Mouse (Mus musculus) adrenal gland, adult 18-20 months (tissue): ENCODE data around the gene Slc10a4. TPM values are rescaled to one million over a fixed set of nuclear protein-coding genes. Genes with fewer than 3 reads are reported as not detected.
A peak's percentile ranks its signal among the peaks of the same experiment; 100 is the strongest.
"Not testable (repeated sequence)": the region's sequence is repeated elsewhere in the genome, so short reads cannot be mapped to it uniquely, and the experiment has no call there.

Source experiments
- DNase-seq, 2 experiments: peaks; one replicate each; pipeline ENCODE4 v3.0.0; 2021 to 2022; ENCODE audit warnings: low spot score in 2 of 2
- long read RNA-seq, 2 experiments: library from polyadenylated mRNA; stranded (forward); transcript quantifications; one replicate each; pipeline ENCODE4 v2.0.0; 2021
- total RNA-seq, 2 experiments: library from RNA; stranded (reverse); gene quantifications; 1 replicate in 1 of 2; 2 replicates in 1 of 2; pipeline ENCODE4 v1.2.3; 2021

Slc10a4 gene
- total RNA-seq = 1 to 10 TPM; 6.8 to 9.1 TPM
- long read RNA-seq, experiment 1, transcript Slc10a4-201 (3 exons, 2,106 nt) = major isoform, 10 of 11 reads
- long read RNA-seq, experiment 1, partial matches to known transcripts = 0 of 11 reads
- long read RNA-seq, experiment 1, other reads (novel, unspliced or antisense) = 1 of 11 reads
- long read RNA-seq, experiment 2, transcript Slc10a4-201 (3 exons, 2,106 nt) = major isoform, 20 of 23 reads
- long read RNA-seq, experiment 2, partial matches to known transcripts = 3 of 23 reads
- long read RNA-seq, experiment 2, other reads (novel, unspliced or antisense) = 0 of 23 reads

DNA sequence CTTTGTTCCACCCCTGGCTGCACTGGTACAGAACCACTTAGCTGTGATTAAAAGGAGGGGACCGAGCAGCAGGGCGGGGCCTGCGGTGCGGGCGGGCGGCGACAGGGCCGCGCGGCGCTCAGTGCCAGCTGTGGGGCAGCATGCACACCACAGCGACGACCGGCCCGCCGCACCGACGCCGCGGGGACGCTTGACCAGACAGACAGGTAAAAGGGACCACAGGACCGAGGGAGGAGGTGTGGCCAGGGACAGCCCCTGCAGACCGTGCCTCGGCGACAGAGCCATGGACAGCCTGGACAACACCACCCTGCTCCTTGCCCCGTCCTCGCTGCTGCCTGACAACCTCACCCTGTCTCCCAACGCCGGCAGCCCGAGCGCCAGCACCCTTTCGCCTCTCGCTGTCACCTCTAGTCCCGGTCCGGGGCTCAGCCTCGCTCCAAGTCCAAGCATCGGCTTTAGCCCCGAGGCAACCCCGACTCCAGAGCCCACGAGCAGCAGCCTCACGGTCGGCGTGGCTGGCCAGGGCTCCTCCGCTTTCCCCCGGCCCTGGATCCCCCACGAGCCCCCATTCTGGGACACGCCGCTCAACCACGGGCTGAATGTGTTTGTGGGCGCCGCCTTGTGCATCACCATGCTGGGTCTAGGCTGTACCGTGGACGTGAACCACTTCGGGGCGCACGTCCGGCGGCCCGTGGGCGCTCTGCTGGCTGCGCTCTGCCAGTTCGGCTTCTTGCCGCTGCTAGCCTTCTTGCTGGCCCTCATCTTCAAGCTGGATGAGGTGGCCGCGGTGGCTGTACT lies at the start of gene Slc10a4:
Gene Slc10a4 (plus strand): TSS at position 100 of the 798 bp plus-strand sequence.
- peak; percentile 43 to 44 for DNase-seq

GRCm38 (mm10) chr5:72957281-72957680 lies 49.4 kb upstream of the Slc10a4 start:
- DNase-seq = peak in 1 of 2 experiments; percentile 18

DNA sequence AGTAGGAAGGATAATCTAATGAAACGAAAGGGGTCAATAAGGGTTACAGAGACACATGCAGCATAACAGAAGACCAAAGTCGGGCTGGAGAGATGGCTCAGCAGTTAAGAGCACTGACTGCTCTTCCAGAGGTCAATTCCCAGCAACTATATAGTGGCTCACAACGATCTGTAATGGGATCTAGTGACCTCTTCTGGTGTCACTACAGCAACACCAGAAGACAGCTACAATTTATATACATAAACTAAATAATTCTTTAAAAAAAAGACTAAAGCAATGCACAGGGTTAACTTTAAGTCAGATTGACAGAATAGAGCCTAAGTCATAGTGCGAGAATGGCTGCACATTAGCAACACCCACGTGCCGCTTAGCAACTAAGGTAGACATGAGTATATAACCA lies 46.6 kb upstream of the Slc10a4 start:
- DNase-seq = no peak

GRCm38 (mm10) chr5:72965706-72966105 lies 41.0 kb upstream of the Slc10a4 start:
- DNase-seq = no peak

- DNase-seq = no peak
These were observed 34.2 kb upstream of the Slc10a4 start for GRCm38 (mm10) chr5:72972435-72972834.

DNA sequence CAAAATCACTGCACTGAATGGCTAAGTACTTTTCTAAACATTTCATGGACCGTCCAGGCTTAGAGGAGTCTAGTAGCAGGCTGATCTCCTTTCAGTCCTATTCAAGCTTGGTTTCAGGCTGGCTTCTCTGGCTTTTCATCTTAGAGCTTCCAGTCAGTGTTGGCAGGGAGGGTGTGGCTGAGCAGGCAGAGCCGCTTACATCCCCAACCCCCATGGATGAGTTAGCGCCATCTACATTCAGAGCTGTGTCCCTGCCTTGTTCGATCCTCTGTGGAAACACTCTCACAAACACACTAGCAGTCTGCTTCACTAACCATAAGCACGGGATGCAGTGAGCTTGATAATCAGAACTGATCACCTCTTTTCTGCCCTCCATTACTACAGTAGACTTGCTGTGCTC lies 33.7 kb upstream of the Slc10a4 start:
- DNase-seq = no peak

DNA sequence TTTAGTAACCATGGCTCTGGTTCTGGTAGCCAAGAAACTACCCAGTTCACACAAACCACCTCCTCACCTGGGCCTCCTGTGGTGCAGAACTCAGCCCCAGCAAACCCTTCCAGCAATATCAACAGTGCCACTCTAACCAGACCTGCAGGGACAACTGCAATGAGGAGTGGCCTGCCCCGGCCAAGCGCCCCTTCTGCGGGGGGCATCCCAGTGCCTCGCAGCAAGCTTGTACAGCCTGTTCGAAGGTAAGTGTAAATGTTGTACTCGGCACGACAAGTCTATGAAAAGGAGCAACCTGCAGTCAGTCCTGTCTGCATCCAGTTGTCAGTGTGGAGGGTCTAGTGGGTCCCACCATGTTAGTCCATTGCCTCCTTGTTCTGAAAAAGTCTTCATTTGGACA lies 32.1 kb upstream of the Slc10a4 start, which contains the start of gene Gm10135:
Gene Gm10135 (minus strand): TSS at position 101 of the 400 bp plus-strand sequence.
- no peak for DNase-seq

GRCm38 (mm10) chr5:72975996-72976395 lies 30.7 kb upstream of the Slc10a4 start:
- no peak for DNase-seq

GRCm38 (mm10) chr5:72976539-72976938 lies 30.1 kb upstream of the Slc10a4 start:
- DNase-seq = no peak

GRCm38 (mm10) chr5:72984091-72984490 lies 22.6 kb upstream of the Slc10a4 start:
- DNase-seq = no peak

DNA sequence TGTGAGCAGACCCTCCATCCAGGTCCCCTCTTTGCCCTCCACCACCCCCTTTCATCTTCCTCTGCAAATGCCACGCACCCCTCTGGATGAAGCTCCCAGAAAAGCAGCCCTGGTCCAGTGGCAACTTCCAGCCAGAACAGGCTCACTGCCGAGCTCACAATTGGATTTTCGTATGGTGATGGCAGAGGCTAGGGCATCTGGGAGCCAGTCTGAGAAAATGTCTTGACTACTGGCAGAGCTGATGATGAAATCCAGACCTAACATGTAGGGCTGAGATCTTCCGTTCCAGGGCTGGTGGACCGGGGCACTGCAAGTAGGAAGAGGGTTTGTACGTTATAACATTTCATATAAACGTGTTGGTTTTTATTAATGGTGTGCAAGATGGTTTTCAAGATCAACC lies 18.9 kb upstream of the Slc10a4 start:
- DNase-seq = no peak

- no peak for DNase-seq
These were observed 16.9 kb upstream of the Slc10a4 start for GRCm38 (mm10) chr5:72989756-72990155.

DNA sequence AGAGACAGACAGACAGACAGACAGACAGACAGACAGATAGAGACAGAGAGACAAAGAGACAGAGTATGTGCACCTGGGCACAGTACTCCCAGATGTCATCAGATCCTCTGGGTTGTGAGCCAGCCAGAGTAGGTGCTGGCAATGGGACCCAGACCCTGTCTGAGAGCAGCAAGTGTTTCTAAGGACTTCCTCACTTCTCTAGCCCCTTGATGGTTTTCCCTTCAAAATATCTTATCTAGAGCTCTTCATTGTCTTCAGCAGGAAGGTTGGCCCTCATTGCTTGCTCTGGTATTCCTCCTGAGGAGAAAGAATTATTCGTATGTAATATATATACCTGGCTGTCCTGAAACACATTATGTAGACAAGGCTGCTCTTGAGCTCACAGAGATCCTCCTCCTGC lies 14.2 kb upstream of the Slc10a4 start:
- no peak for DNase-seq

GRCm38 (mm10) chr5:72994424-72994823 lies 12.3 kb upstream of the Slc10a4 start:
- no peak for DNase-seq

DNA sequence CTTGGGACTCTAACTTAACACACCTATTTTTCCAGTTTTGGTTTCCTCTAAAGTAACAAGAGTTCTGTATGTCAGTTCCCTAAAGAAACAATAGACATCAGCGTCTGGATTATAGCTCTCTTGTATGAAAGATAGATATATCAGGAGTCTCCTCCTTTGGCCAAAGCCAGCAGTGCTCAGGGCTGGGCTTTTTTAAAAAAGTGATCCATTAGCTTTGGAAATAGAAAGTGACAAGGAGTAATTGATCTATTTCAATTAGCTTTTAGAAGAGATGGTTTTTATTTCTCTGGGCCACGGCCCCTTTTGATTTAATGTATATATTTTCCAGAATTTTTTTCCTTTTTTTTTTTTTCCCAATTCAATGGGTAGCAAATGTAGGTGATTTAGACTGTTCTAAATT lies 11.8 kb upstream of the Slc10a4 start:
- no peak for DNase-seq

- DNase-seq = no peak
These were observed 11.3 kb upstream of the Slc10a4 start for GRCm38 (mm10) chr5:72995379-72995778.

DNA sequence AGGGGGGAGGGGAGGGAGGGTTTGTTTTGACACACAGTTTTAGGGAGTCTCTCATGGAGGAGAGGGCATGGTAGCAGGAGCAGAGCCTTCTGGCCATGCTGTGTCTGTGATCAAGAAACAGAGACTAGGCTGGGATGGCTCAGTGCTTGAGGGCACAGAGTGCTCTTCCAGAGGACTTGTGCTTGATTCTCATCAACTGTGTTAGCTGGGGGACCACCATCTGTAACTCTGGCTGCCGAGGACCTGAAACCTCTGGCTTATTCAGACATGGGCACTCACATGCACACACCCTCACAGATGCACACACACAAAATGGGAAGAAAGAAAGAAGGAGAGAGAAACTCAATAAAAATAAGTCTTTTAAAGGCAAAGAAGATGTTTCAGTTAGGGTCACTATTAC lies 8.1 kb upstream of the Slc10a4 start:
- DNase-seq = not testable (repeated sequence)

DNA sequence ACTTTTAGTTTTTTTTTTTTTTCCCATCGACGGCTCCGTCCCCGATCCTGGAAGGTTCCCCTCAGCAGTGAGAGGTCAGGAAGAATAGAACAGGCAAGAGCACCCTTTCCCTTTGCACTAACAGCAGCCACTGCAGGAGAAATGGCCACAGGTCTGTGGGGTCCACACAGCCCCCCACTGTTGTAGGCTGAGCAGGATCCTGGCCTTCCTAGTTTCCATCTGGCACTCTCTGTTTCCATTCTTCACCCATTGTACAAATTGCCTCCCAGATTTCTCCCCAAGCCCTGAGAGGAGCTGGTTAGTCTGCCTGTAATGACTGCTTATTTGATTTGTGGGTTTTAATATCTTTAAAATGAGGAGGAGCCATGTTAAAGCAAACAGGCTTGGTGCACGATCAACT lies 2.6 kb upstream of the Slc10a4 start:
- DNase-seq = no peak

- DNase-seq = no peak
These were observed 888 bp downstream of the Slc10a4 start for GRCm38 (mm10) chr5:73007582-73007959.

DNA sequence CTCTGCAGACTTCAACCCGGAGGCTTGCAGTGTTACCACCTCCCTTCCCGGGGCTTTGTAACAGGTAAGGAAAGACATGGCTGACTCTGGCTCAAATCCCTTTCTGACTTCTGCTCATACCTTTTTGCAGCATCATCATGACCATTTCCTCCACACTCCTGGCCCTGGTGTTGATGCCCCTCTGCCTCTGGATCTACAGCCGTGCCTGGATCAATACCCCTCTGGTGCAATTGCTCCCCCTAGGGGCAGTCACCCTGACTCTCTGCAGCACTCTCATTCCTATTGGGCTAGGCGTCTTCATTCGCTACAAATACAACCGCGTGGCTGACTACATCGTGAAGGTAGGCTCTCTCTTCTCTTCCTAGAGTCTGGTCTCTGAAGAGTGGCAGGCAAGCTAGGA lies 1.5 kb downstream of the Slc10a4 start:
- not testable (repeated sequence) for DNase-seq

DNA sequence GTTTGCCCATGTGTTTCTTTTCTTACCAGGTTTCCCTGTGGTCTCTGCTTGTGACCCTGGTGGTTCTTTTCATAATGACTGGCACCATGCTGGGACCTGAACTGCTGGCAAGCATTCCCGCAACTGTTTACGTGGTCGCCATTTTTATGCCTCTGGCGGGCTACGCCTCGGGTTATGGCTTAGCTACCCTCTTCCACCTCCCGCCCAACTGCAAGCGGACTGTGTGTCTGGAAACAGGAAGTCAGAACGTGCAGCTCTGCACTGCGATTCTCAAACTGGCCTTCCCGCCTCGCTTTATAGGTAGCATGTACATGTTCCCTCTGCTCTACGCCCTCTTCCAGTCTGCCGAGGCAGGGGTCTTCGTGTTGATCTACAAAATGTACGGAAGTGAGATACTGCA lies 5.1 kb downstream of the Slc10a4 start:
- DNase-seq = not testable (repeated sequence)

GRCm38 (mm10) chr5:73012884-73013610 lies 6.4 kb downstream of the Slc10a4 start:
- DNase-seq = not testable (repeated sequence)
